Mouse (Mus musculus): Measurements from ENCODE around the gene Mstn. TPM values are rescaled to one million over a fixed set of nuclear protein-coding genes. Genes with fewer than 3 reads are reported as not detected.

The Mstn gene
- total RNA-seq, 1 experiment from 2014 or later, result not detected

GRCm38 (mm10) chr1:53085991-53086390, 24.6 kb downstream of the Mstn start:
- no peak for ATAC-seq (replicated peaks; ENCODE audit: low read depth, poor library complexity, severe bottlenecking)

- ATAC-seq (replicated peaks; ENCODE audit: low read depth, poor library complexity, severe bottlenecking), result no peak
Observed at GRCm38 (mm10) chr1:53093180-53093579, 31.7 kb downstream of the Mstn start.

DNA sequence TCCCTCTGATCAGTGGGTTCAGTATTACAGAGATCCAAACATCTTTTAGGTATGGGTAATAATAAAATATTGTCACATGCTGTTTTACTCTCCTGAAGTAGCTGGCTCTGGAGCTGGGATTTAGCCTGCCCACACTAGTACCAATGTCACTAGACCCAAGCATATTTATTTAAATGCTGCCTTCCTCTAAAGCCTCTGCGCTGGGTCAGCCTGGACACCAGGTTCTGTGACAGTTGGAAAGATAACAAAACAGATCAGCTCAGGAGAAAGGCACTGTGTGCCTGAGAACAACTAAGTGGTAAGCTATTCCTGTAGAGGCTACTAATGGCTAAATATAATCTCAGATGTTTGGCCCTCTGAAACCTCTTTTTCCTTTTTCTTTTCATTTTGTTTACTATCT, 49.1 kb downstream of the Mstn start:
- ATAC-seq (replicated peaks; ENCODE audit: low read depth, poor library complexity, severe bottlenecking), result no peak

Other genes starting within 250 kb of the Mstn start
- 9.5 and 13.1 TPM in 2 replicates for gene Inpp1, start 244.0 kb upstream of the Mstn start, total RNA-seq (2017)
- gene Hibch, start 216.7 kb upstream of the Mstn start, total RNA-seq (2017), result 59.3 and 77.8 TPM in 2 replicates
- gene 1700019D03Rik, start 41.5 kb upstream of the Mstn start, total RNA-seq (2017), result 0.27 TPM in 1 of 2 replicates, not detected in the other
- gene 1700019A02Rik, start 126.0 kb downstream of the Mstn start, total RNA-seq (2017), result not detected in 2 replicates
- 20.8 and 22.7 TPM in 2 replicates for gene Pms1, start 235.4 kb downstream of the Mstn start, total RNA-seq (2017)
- 30.7 and 33.5 TPM in 2 replicates for gene Ormdl1, start 235.5 kb downstream of the Mstn start, total RNA-seq (2017)
- not detected in 2 replicates for gene Gm28778, start 235.5 kb downstream of the Mstn start, total RNA-seq (2017)

Measured in common myeloid progenitor, adult 5-6 weeks (primary cell).